ENCODE assay signal across 20 mouse cellular contexts in genomic region chr6:48682271-48682670, GRCm38 (mm10). TPM values are rescaled to one million over a fixed set of nuclear protein-coding genes. Genes with fewer than 3 reads are reported as not detected.
DNase-seq lines count a peak whose midpoint lies in the region; ATAC-seq and TF ChIP-seq lines count a peak whose summit lies in the region.
"Had no signal": no experiment of that assay in that cellular context is flagged by ENCODE, and none has a peak within 500 bp of the region (broad histone marks: within the 10 kb centered on the region; RNA-seq: fewer than 3 reads in every experiment).

No protein-coding gene starts in this region.

- H3K4me1 ChIP-seq in heart, embryonic 15.5 days (replicated peaks) = 0 out of 2 replicates have a peak, but pooled peaks cover 4% of the 10 kb centered on the region
- peaks cover 30% of the 10 kb centered on the region for H3K4me1 ChIP-seq in spleen, adult 2 months (ENCODE audit: control insufficient read depth, insufficient read depth, insufficient read length)
- H3K4me1 ChIP-seq: forebrain, embryonic 13.5 days; hindbrain, embryonic 12.5 days; intestine, embryonic 15.5 days; limb, embryonic 15.5 days; neural tube, embryonic 13.5 days had no signal

- H3K27ac ChIP-seq in heart, embryonic 15.5 days = 0 out of 2 replicates have a peak overlapping the region, but pooled peaks have one; percentile 18
- H3K27ac ChIP-seq in left cerebral cortex, adult 2 months = no peak overlapping the region
- H3K27ac ChIP-seq in spleen, adult 2 months (ENCODE audit: insufficient read depth, low read length) = peak overlapping the region; percentile 60
- H3K27ac ChIP-seq: forebrain, embryonic 13.5 days; hindbrain, embryonic 12.5 days; intestine, embryonic 15.5 days; limb, embryonic 15.5 days; neural tube, embryonic 13.5 days had no signal

- TF ChIP-seq CTCF in left cerebral cortex, adult 2 months (IDR thresholded peaks at IDR 0.05) = no peak
- TF ChIP-seq CTCF in spleen, adult 2 months (IDR thresholded peaks at IDR 0.05; ENCODE audit: extremely low read depth, insufficient read depth, insufficient read length, insufficient replicate concordance) = no peak

- TF ChIP-seq POLR2A in spleen, adult 2 months (IDR thresholded peaks at IDR 0.05; ENCODE audit: low read depth, low read length) = no peak

- 60% methylated on average over 4 of the region's 4 CpGs for WGBS in heart, embryonic 15.5 days
- WGBS in spleen, adult 2 months = 36% methylated on average over 4 of the region's 4 CpGs

- H3K27me3 ChIP-seq in heart, embryonic 15.5 days = no peaks in the 10 kb centered on the region
- H3K27me3 ChIP-seq in spleen, adult 2 months (ENCODE audit: control insufficient read depth, insufficient read depth, low read length) = no peaks in the 10 kb centered on the region
- H3K27me3 ChIP-seq: forebrain, embryonic 13.5 days; heart, embryonic 12.5 days; hindbrain, embryonic 12.5 days; intestine, embryonic 15.5 days; limb, embryonic 15.5 days; neural tube, embryonic 13.5 days had no signal

- no peak for ATAC-seq in heart, embryonic 15.5 days (replicated peaks; ENCODE audit: insufficient number of reproducible peaks, insufficient read depth, low FRiP score, low read depth)
- ATAC-seq: forebrain, embryonic 13.5 days; intestine, embryonic 15.5 days; lung, postnatal 0 days had no signal

- H3K9ac ChIP-seq in heart, embryonic 15.5 days = no peak overlapping the region
- H3K9ac ChIP-seq: forebrain, embryonic 13.5 days; heart, embryonic 12.5 days; hindbrain, embryonic 12.5 days; intestine, embryonic 15.5 days; limb, embryonic 15.5 days; neural tube, embryonic 13.5 days had no signal

- no peak overlapping the region for H3K4me3 ChIP-seq in heart, embryonic 15.5 days
- H3K4me3 ChIP-seq in left cerebral cortex, adult 2 months = no peak overlapping the region
- no peak overlapping the region for H3K4me3 ChIP-seq in spleen, adult 2 months (ENCODE audit: extremely low read depth, insufficient read depth, insufficient read length)
- H3K4me3 ChIP-seq: forebrain, embryonic 13.5 days; heart, embryonic 12.5 days; hindbrain, embryonic 12.5 days; intestine, embryonic 15.5 days; limb, embryonic 15.5 days; neural tube, embryonic 13.5 days had no signal

- no peaks in the 10 kb centered on the region for H3K9me3 ChIP-seq in heart, embryonic 15.5 days (replicated peaks)
- H3K9me3 ChIP-seq: forebrain, embryonic 13.5 days; heart, embryonic 12.5 days; hindbrain, embryonic 12.5 days; intestine, embryonic 15.5 days; limb, embryonic 15.5 days; neural tube, embryonic 13.5 days had no signal

- no peak for DNase-seq in heart, adult 9 months (ENCODE audit: low spot score in 2 of 2)
- DNase-seq in left cerebral cortex, postnatal 14 days (ENCODE audit: low spot score in 2 of 2) = peak; percentile 5 to 9
- DNase-seq in left cerebral cortex, adult 2 months (ENCODE audit: extremely low spot score in 1 of 2, low spot score in 2 of 2) = no peak
- no peak for DNase-seq in spleen, adult 2 months (ENCODE audit: low read depth in 1 of 2, low spot score in 2 of 2)
- DNase-seq in spleen, postnatal 10 days (ENCODE audit: low spot score in 2 of 2) = no peak
- no peak for DNase-seq in cerebellum, adult 9-10 months
- DNase-seq: adrenal gland, postnatal 10 days; gastrocnemius, postnatal 10 days; spleen, adult 18-20 months had no signal

- intact Hi-C loops in left cerebral cortex, postnatal 14 days (cut with DNase I) = no loop called here
- intact Hi-C loops in left cerebral cortex, adult 2 months (cut with DNase I) = no loop called here

- no peak overlapping the region for H3K4me2 ChIP-seq in heart, embryonic 15.5 days
- H3K4me2 ChIP-seq: forebrain, embryonic 13.5 days; heart, embryonic 12.5 days; hindbrain, embryonic 12.5 days; intestine, embryonic 15.5 days; limb, embryonic 15.5 days; neural tube, embryonic 13.5 days had no signal

- no peaks in the 10 kb centered on the region for H3K36me3 ChIP-seq in heart, embryonic 15.5 days
- H3K36me3 ChIP-seq in spleen, adult 2 months (ENCODE audit: control insufficient read depth, insufficient read depth, low read length) = peaks cover 7% of the 10 kb centered on the region
- H3K36me3 ChIP-seq: heart, embryonic 12.5 days; hindbrain, embryonic 12.5 days; intestine, embryonic 15.5 days; limb, embryonic 15.5 days; neural tube, embryonic 13.5 days had no signal

RNA-seq across cellular contexts. Expression of gene Gimap4, which starts 2.1 kb away (rescaled TPM):
- polyA plus RNA-seq in heart, embryonic 15.5 days (2015; fragmentation: Nextera tagmentation; extraction: Ambion mirVana) = 23.5 and 27.1 TPM in 2 replicates
- under 1 TPM; 0.40 to 0.90 TPM for total RNA-seq in left cerebral cortex, postnatal 14 days (2021)
- total RNA-seq in left cerebral cortex, adult 2 months (2021) = under 1 TPM in 1 of 2 experiments, not detected in 1; 0.33 TPM
- 66.3 and 73.5 TPM in 2 replicates for polyA plus RNA-seq in spleen, adult 2 months (2012; rRNA removed)
- total RNA-seq: layer of hippocampus, postnatal 25 days had no signal

RNA-seq across cellular contexts. Expression of gene Gimap9, which starts 6.3 kb away (rescaled TPM):
- polyA plus RNA-seq in heart, embryonic 15.5 days (2015; fragmentation: Nextera tagmentation; extraction: Ambion mirVana) = 7.9 and 10.3 TPM in 2 replicates
- 1 to 10 TPM in 1 of 2 experiments, under 1 TPM in 1; 0.83 to 1.4 TPM for total RNA-seq in left cerebral cortex, postnatal 14 days (2021)
- total RNA-seq in left cerebral cortex, adult 2 months (2021) = under 1 TPM; 0.57 to 0.75 TPM
- polyA plus RNA-seq in spleen, adult 2 months (2012; rRNA removed) = 9.9 and 10.4 TPM in 2 replicates

RNA-seq across cellular contexts. Expression of gene Gimap6, which starts 25.8 kb away (rescaled TPM):
- polyA plus RNA-seq in heart, embryonic 15.5 days (2015; fragmentation: Nextera tagmentation; extraction: Ambion mirVana) = 32.3 and 35.6 TPM in 2 replicates
- total RNA-seq in left cerebral cortex, postnatal 14 days (2021) = 1 to 10 TPM; 6.4 to 6.5 TPM
- 1 to 10 TPM; 4.9 to 5.1 TPM for total RNA-seq in left cerebral cortex, adult 2 months (2021)
- 50.8 and 54.3 TPM in 2 replicates for polyA plus RNA-seq in spleen, adult 2 months (2012; rRNA removed)

RNA-seq across cellular contexts. Expression of gene Gimap8, which starts 35.2 kb away (rescaled TPM):
- 1.6 and 1.7 TPM in 2 replicates for polyA plus RNA-seq in heart, embryonic 15.5 days (2015; fragmentation: Nextera tagmentation; extraction: Ambion mirVana)
- under 1 TPM; 0.97 to 0.99 TPM for total RNA-seq in left cerebral cortex, postnatal 14 days (2021)
- total RNA-seq in left cerebral cortex, adult 2 months (2021) = under 1 TPM; 0.77 to 0.81 TPM
- 20.1 and 22.2 TPM in 2 replicates for polyA plus RNA-seq in spleen, adult 2 months (2012; rRNA removed)

RNA-seq across cellular contexts. Expression of gene Gm28053, which starts 36.1 kb away (rescaled TPM):
- polyA plus RNA-seq in heart, embryonic 15.5 days (2015; fragmentation: Nextera tagmentation; extraction: Ambion mirVana) = 3.3 and 4.6 TPM in 2 replicates
- 1 to 10 TPM in 1 of 2 experiments, not detected in 1; 1.4 TPM for total RNA-seq in left cerebral cortex, postnatal 14 days (2021)
- total RNA-seq in left cerebral cortex, adult 2 months (2021) = 1 to 10 TPM in 1 of 2 experiments, not detected in 1; 1.9 TPM
- 0.43 and 0.82 TPM in 2 replicates for polyA plus RNA-seq in spleen, adult 2 months (2012; rRNA removed)
- total RNA-seq: megakaryocyte-erythroid progenitor cell, adult 5-6 weeks; midbrain, postnatal 0 days had no signal
- polyA plus RNA-seq: midbrain, postnatal 0 days had no signal

Comparison
In these comparisons a context has a peak if more than half of its experiments do, and no peak if none do; other contexts are left out.
1. DNase-seq: peak in left cerebral cortex, postnatal 14 days (2 of 2); none in heart, adult 9 months (0 of 2), left cerebral cortex, adult 2 months (0 of 2), spleen, adult 2 months (0 of 2), spleen, postnatal 10 days (0 of 2) and cerebellum, adult 9-10 months (single experiment).